Mouse (Mus musculus): ENCODE results near the gene Slit3. TPM values are rescaled to one million over a fixed set of nuclear protein-coding genes. Genes with fewer than 3 reads are reported as not detected.

Slit3 gene
- total RNA-seq, 2 experiments from 2014 or later = 0.04 TPM; not detected in 1

GRCm38 (mm10) chr11:35732366-35732765 lies 611.3 kb downstream of the Slit3 start:
- ATAC-seq (ENCODE audit: poor library complexity, severe bottlenecking) = no peak

GRCm38 (mm10) chr11:35736817-35737216 lies 615.8 kb downstream of the Slit3 start:
- ATAC-seq (ENCODE audit: poor library complexity, severe bottlenecking) = no peak

- ATAC-seq (ENCODE audit: poor library complexity, severe bottlenecking) = no peak
Measured at GRCm38 (mm10) chr11:35737262-35737661, 616.2 kb downstream of the Slit3 start.

- ATAC-seq (ENCODE audit: poor library complexity, severe bottlenecking) = no peak
Measured at GRCm38 (mm10) chr11:35738102-35738501, 617.1 kb downstream of the Slit3 start.

GRCm38 (mm10) chr11:35743586-35743985 lies 622.6 kb downstream of the Slit3 start:
- no peak for ATAC-seq (ENCODE audit: poor library complexity, severe bottlenecking)

- ATAC-seq (ENCODE audit: poor library complexity, severe bottlenecking) = no peak
Measured at GRCm38 (mm10) chr11:35744571-35744970, 623.5 kb downstream of the Slit3 start.

GRCm38 (mm10) chr11:35750578-35750977 lies 629.6 kb downstream of the Slit3 start:
- ATAC-seq (ENCODE audit: poor library complexity, severe bottlenecking) = peak; percentile 97

GRCm38 (mm10) chr11:35754906-35755418 lies 633.9 kb downstream of the Slit3 start:
- ATAC-seq (ENCODE audit: poor library complexity, severe bottlenecking) = no peak

GRCm38 (mm10) chr11:35755546-35755945 lies 634.5 kb downstream of the Slit3 start:
- no peak for ATAC-seq (ENCODE audit: poor library complexity, severe bottlenecking)

GRCm38 (mm10) chr11:35756411-35757303 lies 635.6 kb downstream of the Slit3 start:
- ATAC-seq (ENCODE audit: poor library complexity, severe bottlenecking) = no peak
